Comparison of ENCODE assay signal across 8 mouse cellular contexts in genomic region chr16:92695981-92696380, GRCm38 (mm10).
A peak's percentile ranks its signal among the peaks of the same experiment; 100 is the strongest.
DNase-seq lines count a peak whose midpoint lies in the region; ATAC-seq and TF ChIP-seq lines count a peak whose summit lies in the region.

No protein-coding gene starts in this region.

- TF ChIP-seq CTCF in small intestine, adult 2 months (IDR thresholded peaks at IDR 0.05; ENCODE audit: extremely low read depth, insufficient read length, insufficient replicate concordance, low read depth, low read length): no peak

- no peak overlapping the region for H3K4me2 ChIP-seq in forebrain, embryonic 16.5 days (ENCODE audit: low read length)
- peak overlapping the region; percentile 56 for H3K4me2 ChIP-seq in intestine, embryonic 16.5 days (ENCODE audit: low read depth, low read length)

- ATAC-seq in forebrain, embryonic 16.5 days: no peak
- no peak for ATAC-seq in megakaryocyte, adult 5-6 weeks (ENCODE audit: poor library complexity, severe bottlenecking)
- no peak for ATAC-seq in intestine, embryonic 16.5 days

- H3K9ac ChIP-seq in forebrain, embryonic 16.5 days (replicated peaks; ENCODE audit: low read depth, low read length): no peak overlapping the region
- H3K9ac ChIP-seq in intestine, embryonic 16.5 days (ENCODE audit: low read depth, low read length): peak overlapping the region; percentile 50

- no peak for DNase-seq in forebrain, embryonic 10.5 days (ENCODE audit: extremely low spot score, low spot score)
- DNase-seq in left cerebral cortex, adult 9 months (ENCODE audit: low spot score in 2 of 2): no peak
- DNase-seq in thymus, postnatal 4 days: no peak

- no peak for TF ChIP-seq POLR2A in small intestine, adult 2 months (IDR thresholded peaks at IDR 0.05; ENCODE audit: low read depth, low read length)

- 10% methylated on average over 12 of the region's 12 CpGs for WGBS in forebrain, embryonic 10.5 days
- 11% methylated on average over 12 of the region's 12 CpGs for WGBS in forebrain, embryonic 16.5 days
- WGBS in intestine, embryonic 16.5 days: 11% methylated on average over 12 of the region's 12 CpGs
- 19% methylated on average over 12 of the region's 12 CpGs for WGBS in small intestine, adult 2 months

- no peaks in the 10 kb centered on the region for H3K36me3 ChIP-seq in forebrain, embryonic 10.5 days (replicated peaks)
- H3K36me3 ChIP-seq in forebrain, embryonic 16.5 days (ENCODE audit: control insufficient read depth, insufficient read depth): no peaks in the 10 kb centered on the region
- H3K36me3 ChIP-seq in megakaryocyte, embryonic 14.5 days (replicated peaks; ENCODE audit: low read length): peaks cover 62% of the 10 kb centered on the region
- H3K36me3 ChIP-seq in intestine, embryonic 16.5 days (ENCODE audit: control insufficient read depth, insufficient read depth, low read length): no peaks in the 10 kb centered on the region
- H3K36me3 ChIP-seq in small intestine, adult 2 months (ENCODE audit: control insufficient read depth, insufficient read depth, low read length): no peaks in the 10 kb centered on the region

- H3K27ac ChIP-seq in forebrain, embryonic 10.5 days: no peak overlapping the region
- H3K27ac ChIP-seq in forebrain, embryonic 16.5 days (ENCODE audit: low read length): no peak overlapping the region
- H3K27ac ChIP-seq in intestine, embryonic 16.5 days (ENCODE audit: low read length): no peak overlapping the region
- H3K27ac ChIP-seq in small intestine, adult 2 months (ENCODE audit: insufficient read depth, low read depth, low read length): 0 out of 2 replicates have a peak overlapping the region, but pooled peaks have one; percentile 13

- H3K4me3 ChIP-seq in forebrain, embryonic 10.5 days: peak overlapping the region; percentile 43
- no peak overlapping the region for H3K4me3 ChIP-seq in forebrain, embryonic 16.5 days (replicated peaks; ENCODE audit: low read length)
- peak overlapping the region; percentile 99 for H3K4me3 ChIP-seq in megakaryocyte, embryonic 14.5 days (replicated peaks)
- peak overlapping the region; percentile 47 for H3K4me3 ChIP-seq in intestine, embryonic 16.5 days (ENCODE audit: low read length)
- H3K4me3 ChIP-seq in small intestine, adult 2 months (ENCODE audit: low read depth, low read length): peak overlapping the region; percentile 59

- peaks cover 59% of the 10 kb centered on the region for H3K4me1 ChIP-seq in forebrain, embryonic 10.5 days
- peaks cover 25% of the 10 kb centered on the region for H3K4me1 ChIP-seq in forebrain, embryonic 16.5 days (replicated peaks; ENCODE audit: control insufficient read depth, insufficient read depth, low read length)
- H3K4me1 ChIP-seq in megakaryocyte, embryonic 14.5 days: peaks cover 75% of the 10 kb centered on the region
- peaks cover 29% of the 10 kb centered on the region for H3K4me1 ChIP-seq in intestine, embryonic 16.5 days (ENCODE audit: control insufficient read depth, insufficient read depth, low read length)
- H3K4me1 ChIP-seq in small intestine, adult 2 months (ENCODE audit: control insufficient read depth, insufficient read depth, insufficient read length, low read length): peaks cover 15% of the 10 kb centered on the region

- peaks cover 100% of the 10 kb centered on the region for H3K27me3 ChIP-seq in forebrain, embryonic 10.5 days (ENCODE audit: poor library complexity, severe bottlenecking)
- H3K27me3 ChIP-seq in forebrain, embryonic 16.5 days (replicated peaks; ENCODE audit: control insufficient read depth, insufficient read depth, low read length): peaks cover 67% of the 10 kb centered on the region
- H3K27me3 ChIP-seq in megakaryocyte, embryonic 14.5 days (replicated peaks): no peaks in the 10 kb centered on the region
- H3K27me3 ChIP-seq in intestine, embryonic 16.5 days (replicated peaks; ENCODE audit: control insufficient read depth, insufficient read depth, low read length): peaks cover 27% of the 10 kb centered on the region
- H3K27me3 ChIP-seq in small intestine, adult 2 months (ENCODE audit: control insufficient read depth, insufficient read depth, low read length): peaks cover 29% of the 10 kb centered on the region

- H3K9me3 ChIP-seq in forebrain, embryonic 10.5 days: no peaks in the 10 kb centered on the region
- no peaks in the 10 kb centered on the region for H3K9me3 ChIP-seq in forebrain, embryonic 16.5 days (ENCODE audit: control insufficient read depth, low read length)
- H3K9me3 ChIP-seq in megakaryocyte, embryonic 14.5 days: no peaks in the 10 kb centered on the region
- no peaks in the 10 kb centered on the region for H3K9me3 ChIP-seq in intestine, embryonic 16.5 days (ENCODE audit: control insufficient read depth, low read length)
